Mouse (Mus musculus) C2C12 (cell line): ENCODE measurements at regions not wholly inside any gene's neighbourhood (a gene's known extent, or its start where the extent isn't known, plus 50 kb on each side); places are given as distances from the start of the nearest gene placed in this dataset.

ENCODE experiments used
- CTCF ChIP-seq: IDR thresholded peaks from one replicate; pipeline ENCODE4 v1.5.1; 2011; ENCODE audit not compliant: control insufficient read depth, insufficient read depth, insufficient read length
- FOSL1 ChIP-seq: IDR thresholded peaks from one replicate; pipeline ENCODE4 v1.8.0; 2011; ENCODE audit warnings: mild to moderate bottlenecking, low read length; ENCODE audit not compliant: poor library complexity, insufficient read depth, severe bottlenecking
- MAX ChIP-seq: IDR thresholded peaks from one replicate; pipeline ENCODE4 v1.6.1; 2011; ENCODE audit warnings: mild to moderate bottlenecking, control low read depth
- MYOG ChIP-seq: IDR thresholded peaks from one replicate; pipeline ENCODE4 v1.6.1; 2011; ENCODE audit not compliant: control insufficient read depth, insufficient read length; ENCODE audit errors: extremely low read depth
- USF1 ChIP-seq: IDR thresholded peaks from one replicate; pipeline ENCODE4 v1.6.1; 2011; ENCODE audit warnings: low read depth, mild to moderate bottlenecking, control low read depth, moderate library complexity

GRCm38 (mm10) chr1:151066379-151067128 is 73.3 kb upstream of the Hmcn1 start:
- TF ChIP-seq MAX (no peak), CTCF (no peak), MYOG (no peak), FOSL1 (no peak), USF1 (no peak)
